Mouse (Mus musculus): ENCODE measurements at regions not wholly inside any gene's neighbourhood (a gene's known extent, or its start where the extent isn't known, plus 50 kb on each side); places are given as distances from the start of the nearest gene placed in this dataset.

- Histone ChIP-seq H3K27ac (ENCODE audit: insufficient read depth, low read depth, low read length, poor library complexity, severe bottlenecking) (no peak overlapping the region), H3K36me3 (ENCODE audit: control insufficient read depth, insufficient read depth, low read length, poor library complexity, severe bottlenecking) (no peaks in the 10 kb centered on the region), H3K9ac (ENCODE audit: insufficient read depth, low read depth, low read length, poor library complexity, severe bottlenecking) (no peak overlapping the region), H3K9me3 (ENCODE audit: control insufficient read depth, insufficient read depth, low read depth, low read length) (no peaks in the 10 kb centered on the region), H3K4me3 (ENCODE audit: insufficient read depth in 1 of 2, low read depth in 1 of 2, low read length in 2 of 2, poor library complexity in 1 of 2, severe bottlenecking in 1 of 2) (no peak overlapping the region), H3K4me1 (ENCODE audit: control insufficient read depth in 2 of 2, insufficient read depth in 2 of 2, low read length in 2 of 2, poor library complexity in 1 of 2) (no peaks in the 10 kb centered on the region)
- in situ Hi-C loops (cut with MboI; ENCODE audit: low sequenced_read_pairs in 2 of 2, unreplicated experiment in 2 of 2): no loop called here
- TF ChIP-seq MAFK (IDR thresholded peaks at IDR 0.05; ENCODE audit: insufficient read depth, low read depth, low read length) (no peak), ZNF384 (IDR thresholded peaks at IDR 0.05; ENCODE audit: low read depth, low read length) (no peak)
- no peak for DNase-seq (ENCODE audit: low read depth, low spot score)
Observed at GRCm38 (mm10) chr10:92339671-92340070, 382.5 kb downstream of the Nedd1 start.

GRCm38 (mm10) chr10:92336949-92337348 lies 385.3 kb downstream of the Nedd1 start:
- in situ Hi-C loops (cut with MboI; ENCODE audit: low sequenced_read_pairs in 2 of 2, unreplicated experiment in 2 of 2): no loop called here
- DNase-seq (ENCODE audit: low read depth, low spot score): no peak
- TF ChIP-seq CHD2 (IDR thresholded peaks at IDR 0.05; ENCODE audit: low read depth, low read length) (no peak), MAFK (IDR thresholded peaks at IDR 0.05; ENCODE audit: insufficient read depth, low read depth, low read length) (no peak), HCFC1 (IDR thresholded peaks at IDR 0.05; ENCODE audit: borderline replicate concordance, insufficient read depth, low read length) (no peak), ZNF384 (IDR thresholded peaks at IDR 0.05; ENCODE audit: low read depth, low read length) (no peak), ZC3H11A (IDR thresholded peaks at IDR 0.05; ENCODE audit: borderline replicate concordance, low read depth, low read length) (no peak)
- Histone ChIP-seq H3K36me3 (ENCODE audit: control insufficient read depth, insufficient read depth, low read length, poor library complexity, severe bottlenecking) (no peaks in the 10 kb centered on the region), H3K9me3 (ENCODE audit: control insufficient read depth, insufficient read depth, low read depth, low read length) (no peaks in the 10 kb centered on the region), H3K4me1 (ENCODE audit: control insufficient read depth in 2 of 2, insufficient read depth in 2 of 2, low read length in 2 of 2, poor library complexity in 1 of 2) (no peaks in the 10 kb centered on the region), H3K27ac (ENCODE audit: insufficient read depth, low read depth, low read length, poor library complexity, severe bottlenecking) (no peak overlapping the region), H3K9ac (ENCODE audit: insufficient read depth, low read depth, low read length, poor library complexity, severe bottlenecking) (no peak overlapping the region), H3K4me3 (ENCODE audit: insufficient read depth in 1 of 2, low read depth in 1 of 2, low read length in 2 of 2, poor library complexity in 1 of 2, severe bottlenecking in 1 of 2) (no peak overlapping the region)

- no peak for TF ChIP-seq HCFC1 (IDR thresholded peaks at IDR 0.05; ENCODE audit: borderline replicate concordance, insufficient read depth, low read length)
- no peak for TF ChIP-seq ZNF384 (IDR thresholded peaks at IDR 0.05; ENCODE audit: low read depth, low read length)
- no peak for TF ChIP-seq CHD2 (IDR thresholded peaks at IDR 0.05; ENCODE audit: low read depth, low read length)
- no peak for TF ChIP-seq ZC3H11A (IDR thresholded peaks at IDR 0.05; ENCODE audit: borderline replicate concordance, low read depth, low read length)
- TF ChIP-seq MAFK (IDR thresholded peaks at IDR 0.05; ENCODE audit: insufficient read depth, low read depth, low read length): no peak
- in situ Hi-C loops (cut with MboI; ENCODE audit: low sequenced_read_pairs in 2 of 2, unreplicated experiment in 2 of 2): no loop called here
- no peaks in the 10 kb centered on the region for H3K4me1 ChIP-seq (ENCODE audit: control insufficient read depth in 2 of 2, insufficient read depth in 2 of 2, low read length in 2 of 2, poor library complexity in 1 of 2)
- DNase-seq (ENCODE audit: low read depth, low spot score): no peak
- no peaks in the 10 kb centered on the region for H3K36me3 ChIP-seq (ENCODE audit: control insufficient read depth, insufficient read depth, low read length, poor library complexity, severe bottlenecking)
- no peak overlapping the region for H3K9ac ChIP-seq (ENCODE audit: insufficient read depth, low read depth, low read length, poor library complexity, severe bottlenecking)
- H3K27ac ChIP-seq (ENCODE audit: insufficient read depth, low read depth, low read length, poor library complexity, severe bottlenecking): no peak overlapping the region
- H3K4me3 ChIP-seq (ENCODE audit: insufficient read depth in 1 of 2, low read depth in 1 of 2, low read length in 2 of 2, poor library complexity in 1 of 2, severe bottlenecking in 1 of 2): no peak overlapping the region
- H3K9me3 ChIP-seq (ENCODE audit: control insufficient read depth, insufficient read depth, low read depth, low read length): no peaks in the 10 kb centered on the region
Observed at GRCm38 (mm10) chr10:92336138-92336537, 386.1 kb downstream of the Nedd1 start.

- no peak for DNase-seq (ENCODE audit: low read depth, low spot score)
- no peak overlapping the region for H3K27ac ChIP-seq (ENCODE audit: insufficient read depth, low read depth, low read length, poor library complexity, severe bottlenecking)
- no peaks in the 10 kb centered on the region for H3K36me3 ChIP-seq (ENCODE audit: control insufficient read depth, insufficient read depth, low read length, poor library complexity, severe bottlenecking)
- H3K4me1 ChIP-seq (ENCODE audit: control insufficient read depth in 2 of 2, insufficient read depth in 2 of 2, low read length in 2 of 2, poor library complexity in 1 of 2): no peaks in the 10 kb centered on the region
- H3K4me3 ChIP-seq (ENCODE audit: insufficient read depth in 1 of 2, low read depth in 1 of 2, low read length in 2 of 2, poor library complexity in 1 of 2, severe bottlenecking in 1 of 2): no peak overlapping the region
- TF ChIP-seq HCFC1 (IDR thresholded peaks at IDR 0.05; ENCODE audit: borderline replicate concordance, insufficient read depth, low read length): no peak
- no peak for TF ChIP-seq CHD2 (IDR thresholded peaks at IDR 0.05; ENCODE audit: low read depth, low read length)
- no peaks in the 10 kb centered on the region for H3K9me3 ChIP-seq (ENCODE audit: control insufficient read depth, insufficient read depth, low read depth, low read length)
- H3K9ac ChIP-seq (ENCODE audit: insufficient read depth, low read depth, low read length, poor library complexity, severe bottlenecking): no peak overlapping the region
- in situ Hi-C loops (cut with MboI; ENCODE audit: low sequenced_read_pairs in 2 of 2, unreplicated experiment in 2 of 2): no loop called here
Observed at GRCm38 (mm10) chr10:92335141-92335540, 387.1 kb downstream of the Nedd1 start.

GRCm38 (mm10) chr10:92333869-92334268 lies 388.4 kb downstream of the Nedd1 start:
- DNase-seq (ENCODE audit: low read depth, low spot score): no peak
- in situ Hi-C loops (cut with MboI; ENCODE audit: low sequenced_read_pairs in 2 of 2, unreplicated experiment in 2 of 2): no loop called here
- no peak overlapping the region for H3K4me3 ChIP-seq (ENCODE audit: insufficient read depth in 1 of 2, low read depth in 1 of 2, low read length in 2 of 2, poor library complexity in 1 of 2, severe bottlenecking in 1 of 2)
- no peak for TF ChIP-seq ZC3H11A (IDR thresholded peaks at IDR 0.05; ENCODE audit: borderline replicate concordance, low read depth, low read length)
- no peak for TF ChIP-seq ZNF384 (IDR thresholded peaks at IDR 0.05; ENCODE audit: low read depth, low read length)
- TF ChIP-seq MAFK (IDR thresholded peaks at IDR 0.05; ENCODE audit: insufficient read depth, low read depth, low read length): no peak
- no peak for TF ChIP-seq HCFC1 (IDR thresholded peaks at IDR 0.05; ENCODE audit: borderline replicate concordance, insufficient read depth, low read length)
- TF ChIP-seq CHD2 (IDR thresholded peaks at IDR 0.05; ENCODE audit: low read depth, low read length): no peak
- no peaks in the 10 kb centered on the region for H3K9me3 ChIP-seq (ENCODE audit: control insufficient read depth, insufficient read depth, low read depth, low read length)
- H3K4me1 ChIP-seq (ENCODE audit: control insufficient read depth in 2 of 2, insufficient read depth in 2 of 2, low read length in 2 of 2, poor library complexity in 1 of 2): no peaks in the 10 kb centered on the region
- H3K9ac ChIP-seq (ENCODE audit: insufficient read depth, low read depth, low read length, poor library complexity, severe bottlenecking): no peak overlapping the region
- H3K27ac ChIP-seq (ENCODE audit: insufficient read depth, low read depth, low read length, poor library complexity, severe bottlenecking): no peak overlapping the region
- H3K36me3 ChIP-seq (ENCODE audit: control insufficient read depth, insufficient read depth, low read length, poor library complexity, severe bottlenecking): no peaks in the 10 kb centered on the region

Measured in ES-E14 (cell line).